Mouse (Mus musculus): ENCODE data around the gene Mdh2. TPM values are rescaled to one million over a fixed set of nuclear protein-coding genes. Genes with fewer than 3 reads are reported as not detected.
A peak's percentile ranks its signal among the peaks of the same experiment; 100 is the strongest.

The Mdh2 gene
- 568 and 588 TPM in 2 replicates for polyA plus RNA-seq (2015; fragmentation: Nextera tagmentation; extraction: Ambion mirVana)

GRCm38 (mm10) chr5:135778471-135779445 is at the start of gene Mdh2:
Gene Mdh2, plus strand, starts transcription at chr5:135778480.
- WGBS: under 1% methylated on average over 69 of the region's 70 CpGs
- Histone ChIP-seq H3K36me3 (peaks cover 32% of the 10 kb centered on the region), H3K4me3 (replicated peaks) (peak within 1 kb of the TSS; percentile 73), H3K4me1 (peaks cover 41% of the 10 kb centered on the region), H3K27ac (peak within 1 kb of the TSS; percentile 97), H3K27me3 (no peaks in the 10 kb centered on the region), H3K9ac (peak within 1 kb of the TSS; percentile 86), H3K4me2 (peak within 1 kb of the TSS; percentile 74), H3K9me3 (replicated peaks) (no peaks in the 10 kb centered on the region)
- peak; percentile 98 for ATAC-seq (replicated peaks; ENCODE audit: low FRiP score)

GRCm38 (mm10) chr5:135729351-135729750 is 48.9 kb upstream of the Mdh2 start:
- Histone ChIP-seq H3K27me3 (no peaks in the 10 kb centered on the region), H3K36me3 (peaks cover 62% of the 10 kb centered on the region), H3K9me3 (replicated peaks) (no peaks in the 10 kb centered on the region), H3K9ac (no peak overlapping the region), H3K4me1 (peaks cover 30% of the 10 kb centered on the region), H3K4me3 (replicated peaks) (no peak overlapping the region), H3K4me2 (no peak overlapping the region), H3K27ac (no peak overlapping the region)
- whole genome bisulfite sequencing: 92% methylated on average over 13 of the region's 13 CpGs
- no peak for ATAC-seq (replicated peaks; ENCODE audit: low FRiP score)

- peaks cover 71% of the 10 kb centered on the region for H3K36me3 ChIP-seq
- no peak overlapping the region for H3K9ac ChIP-seq
- WGBS: 94% methylated on average over 10 of the region's 10 CpGs
- no peaks in the 10 kb centered on the region for H3K9me3 ChIP-seq (replicated peaks)
- peaks cover 21% of the 10 kb centered on the region for H3K4me1 ChIP-seq
- H3K4me3 ChIP-seq (replicated peaks): no peak overlapping the region
- H3K27me3 ChIP-seq: no peaks in the 10 kb centered on the region
- H3K4me2 ChIP-seq: no peak overlapping the region
- no peak overlapping the region for H3K27ac ChIP-seq
- ATAC-seq (replicated peaks; ENCODE audit: low FRiP score): no peak
Measured at GRCm38 (mm10) chr5:135730278-135730677, 48.0 kb upstream of the Mdh2 start.

GRCm38 (mm10) chr5:135730916-135731315 is 47.4 kb upstream of the Mdh2 start:
- H3K9me3 ChIP-seq (replicated peaks): no peaks in the 10 kb centered on the region
- H3K27ac ChIP-seq: no peak overlapping the region
- WGBS: 95% methylated on average over 10 of the region's 10 CpGs
- ATAC-seq (replicated peaks; ENCODE audit: low FRiP score): no peak
- no peak overlapping the region for H3K9ac ChIP-seq
- no peaks in the 10 kb centered on the region for H3K27me3 ChIP-seq
- H3K4me2 ChIP-seq: no peak overlapping the region
- H3K4me1 ChIP-seq: peaks cover 15% of the 10 kb centered on the region
- peaks cover 78% of the 10 kb centered on the region for H3K36me3 ChIP-seq
- H3K4me3 ChIP-seq (replicated peaks): no peak overlapping the region

- H3K27me3 ChIP-seq: no peaks in the 10 kb centered on the region
- H3K27ac ChIP-seq: no peak overlapping the region
- H3K4me3 ChIP-seq (replicated peaks): no peak overlapping the region
- peaks cover 82% of the 10 kb centered on the region for H3K36me3 ChIP-seq
- H3K4me1 ChIP-seq: peaks cover 11% of the 10 kb centered on the region
- no peak overlapping the region for H3K9ac ChIP-seq
- no peaks in the 10 kb centered on the region for H3K9me3 ChIP-seq (replicated peaks)
- ATAC-seq (replicated peaks; ENCODE audit: low FRiP score): no peak
- WGBS: 98% methylated on average over 16 of the region's 16 CpGs
- H3K4me2 ChIP-seq: no peak overlapping the region
Measured at GRCm38 (mm10) chr5:135731322-135731721, 47.0 kb upstream of the Mdh2 start.

GRCm38 (mm10) chr5:135733071-135733470 is 45.2 kb upstream of the Mdh2 start:
- ATAC-seq (replicated peaks; ENCODE audit: low FRiP score): no peak
- H3K27me3 ChIP-seq: no peaks in the 10 kb centered on the region
- 93% methylated on average over 4 of the region's 4 CpGs for WGBS

GRCm38 (mm10) chr5:135734057-135734680 is 44.1 kb upstream of the Mdh2 start:
- WGBS: 96% methylated on average over 42 of the region's 42 CpGs
- H3K9me3 ChIP-seq (replicated peaks): no peaks in the 10 kb centered on the region
- no peak overlapping the region for H3K4me2 ChIP-seq
- H3K4me3 ChIP-seq (replicated peaks): no peak overlapping the region
- H3K4me1 ChIP-seq: 0 out of 2 replicates have a peak, but pooled peaks cover 2% of the 10 kb centered on the region
- ATAC-seq (replicated peaks; ENCODE audit: low FRiP score): no peak
- no peaks in the 10 kb centered on the region for H3K27me3 ChIP-seq
- peaks cover 95% of the 10 kb centered on the region for H3K36me3 ChIP-seq
- H3K27ac ChIP-seq: no peak overlapping the region
- no peak overlapping the region for H3K9ac ChIP-seq

More at GRCm38 (mm10) chr5:135733071-135733470, 45.2 kb upstream of the Mdh2 start:
- H3K4me2 ChIP-seq: no peak overlapping the region
- no peaks in the 10 kb centered on the region for H3K9me3 ChIP-seq (replicated peaks)
- no peaks in the 10 kb centered on the region for H3K4me1 ChIP-seq
- no peak overlapping the region for H3K9ac ChIP-seq
- peaks cover 99% of the 10 kb centered on the region for H3K36me3 ChIP-seq
- H3K4me3 ChIP-seq (replicated peaks): no peak overlapping the region
- H3K27ac ChIP-seq: no peak overlapping the region

- no peak overlapping the region for H3K4me2 ChIP-seq
- no peaks in the 10 kb centered on the region for H3K9me3 ChIP-seq (replicated peaks)
- ATAC-seq (replicated peaks; ENCODE audit: low FRiP score): no peak
- H3K36me3 ChIP-seq: peaks cover 93% of the 10 kb centered on the region
- H3K4me3 ChIP-seq (replicated peaks): no peak overlapping the region
- no peaks in the 10 kb centered on the region for H3K27me3 ChIP-seq
- H3K9ac ChIP-seq: no peak overlapping the region
- WGBS: 88% methylated on average over 13 of the region's 13 CpGs
- H3K4me1 ChIP-seq: 0 out of 2 replicates have a peak, but pooled peaks cover 2% of the 10 kb centered on the region
- no peak overlapping the region for H3K27ac ChIP-seq
Measured at GRCm38 (mm10) chr5:135735741-135736140, 42.5 kb upstream of the Mdh2 start.

- H3K27ac ChIP-seq: no peak overlapping the region
- H3K36me3 ChIP-seq: peaks cover 93% of the 10 kb centered on the region
- no peak overlapping the region for H3K4me3 ChIP-seq (replicated peaks)
- no peak overlapping the region for H3K4me2 ChIP-seq
- WGBS: 90% methylated on average over 16 of the region's 16 CpGs
- no peaks in the 10 kb centered on the region for H3K9me3 ChIP-seq (replicated peaks)
- no peak overlapping the region for H3K9ac ChIP-seq
- no peak for ATAC-seq (replicated peaks; ENCODE audit: low FRiP score)
- no peaks in the 10 kb centered on the region for H3K27me3 ChIP-seq
- 0 out of 2 replicates have a peak, but pooled peaks cover 2% of the 10 kb centered on the region for H3K4me1 ChIP-seq
Measured at GRCm38 (mm10) chr5:135736544-135736943, 41.7 kb upstream of the Mdh2 start.

- Histone ChIP-seq H3K4me2 (no peak overlapping the region), H3K4me3 (replicated peaks) (no peak overlapping the region), H3K27me3 (no peaks in the 10 kb centered on the region), H3K9me3 (replicated peaks) (no peaks in the 10 kb centered on the region), H3K27ac (no peak overlapping the region), H3K36me3 (peaks cover 90% of the 10 kb centered on the region), H3K9ac (no peak overlapping the region), H3K4me1 (peaks cover 6% of the 10 kb centered on the region; the same call in 1 of the 2 replicates)
- ATAC-seq (replicated peaks; ENCODE audit: low FRiP score): no peak
- 79% methylated on average over 7 of the region's 7 CpGs for WGBS
Measured at GRCm38 (mm10) chr5:135737154-135737553, 41.1 kb upstream of the Mdh2 start.

GRCm38 (mm10) chr5:135738266-135738665 is 40.0 kb upstream of the Mdh2 start:
- peaks cover 17% of the 10 kb centered on the region for H3K4me1 ChIP-seq
- H3K9ac ChIP-seq: no peak overlapping the region
- peaks cover 79% of the 10 kb centered on the region for H3K36me3 ChIP-seq
- 0 out of 2 replicates have a peak overlapping the region, but pooled peaks have one; percentile 6 for H3K27ac ChIP-seq
- no peaks in the 10 kb centered on the region for H3K27me3 ChIP-seq
- H3K9me3 ChIP-seq (replicated peaks): no peaks in the 10 kb centered on the region
- no peak for ATAC-seq (replicated peaks; ENCODE audit: low FRiP score)
- H3K4me2 ChIP-seq: no peak overlapping the region
- whole genome bisulfite sequencing: 18% methylated on average over 6 of the region's 6 CpGs
- H3K4me3 ChIP-seq (replicated peaks): no peak overlapping the region

- Histone ChIP-seq H3K27me3 (no peaks in the 10 kb centered on the region), H3K4me3 (replicated peaks) (no peak overlapping the region), H3K9ac (no peak overlapping the region), H3K27ac (no peak overlapping the region), H3K4me2 (no peak overlapping the region), H3K36me3 (peaks cover 40% of the 10 kb centered on the region), H3K9me3 (replicated peaks) (no peaks in the 10 kb centered on the region), H3K4me1 (peaks cover 30% of the 10 kb centered on the region)
- 55% methylated on average over 10 of the region's 10 CpGs for WGBS
- ATAC-seq (replicated peaks; ENCODE audit: low FRiP score): no peak
Measured at GRCm38 (mm10) chr5:135742156-135742555, 36.1 kb upstream of the Mdh2 start.
